Mouse (Mus musculus): ENCODE data around the gene Foxp4. TPM values are rescaled to one million over a fixed set of nuclear protein-coding genes. Genes with fewer than 3 reads are reported as not detected.

The Foxp4 gene
- polyA plus RNA-seq, 1 experiment: 194 TPM

- no peak for DNase-seq
- H3K4me1 ChIP-seq (replicated peaks; ENCODE audit: control insufficient read depth, insufficient read depth, low read length): no peaks in the 10 kb centered on the region; the same call in 1 of the 2 replicates
- H3K4me3 ChIP-seq (ENCODE audit: control insufficient read depth, insufficient read depth, low read length): no peak overlapping the region
- no peaks in the 10 kb centered on the region for H3K27me3 ChIP-seq (ENCODE audit: control insufficient read depth, insufficient read depth, low read length)
- TF ChIP-seq POLR2A (IDR thresholded peaks at IDR 0.05; ENCODE audit: control insufficient read depth, extremely low read depth, insufficient read depth, low read length, poor library complexity): no peak
- no peak for TF ChIP-seq CTCF (IDR thresholded peaks at IDR 0.05; ENCODE audit: borderline replicate concordance, control insufficient read depth, extremely low read depth, insufficient read depth, low read length, poor library complexity)
- no peak overlapping the region for H3K27ac ChIP-seq (ENCODE audit: control insufficient read depth, insufficient read depth, low read length)
- H3K36me3 ChIP-seq (ENCODE audit: control insufficient read depth, insufficient read depth, low read length): no peaks in the 10 kb centered on the region
- 86% methylated on average over 12 of the region's 12 CpGs for WGBS
These were observed 30.8 kb upstream of the Foxp4 start for GRCm38 (mm10) chr17:47955054-47955741.

- no peaks in the 10 kb centered on the region for H3K27me3 ChIP-seq (ENCODE audit: control insufficient read depth, insufficient read depth, low read length)
- TF ChIP-seq POLR2A (IDR thresholded peaks at IDR 0.05; ENCODE audit: control insufficient read depth, extremely low read depth, insufficient read depth, low read length, poor library complexity): no peak
- no peak for TF ChIP-seq CTCF (IDR thresholded peaks at IDR 0.05; ENCODE audit: borderline replicate concordance, control insufficient read depth, extremely low read depth, insufficient read depth, low read length, poor library complexity)
- H3K36me3 ChIP-seq (ENCODE audit: control insufficient read depth, insufficient read depth, low read length): no peaks in the 10 kb centered on the region
- H3K4me3 ChIP-seq (ENCODE audit: control insufficient read depth, insufficient read depth, low read length): no peak overlapping the region
- no peaks in the 10 kb centered on the region; the same call in 1 of the 2 replicates for H3K4me1 ChIP-seq (replicated peaks; ENCODE audit: control insufficient read depth, insufficient read depth, low read length)
- H3K27ac ChIP-seq (ENCODE audit: control insufficient read depth, insufficient read depth, low read length): no peak overlapping the region
- DNase-seq: no peak
- 90% methylated on average over 5 of the region's 5 CpGs for WGBS
These were observed 28.8 kb upstream of the Foxp4 start for GRCm38 (mm10) chr17:47953231-47953630.

DNA sequence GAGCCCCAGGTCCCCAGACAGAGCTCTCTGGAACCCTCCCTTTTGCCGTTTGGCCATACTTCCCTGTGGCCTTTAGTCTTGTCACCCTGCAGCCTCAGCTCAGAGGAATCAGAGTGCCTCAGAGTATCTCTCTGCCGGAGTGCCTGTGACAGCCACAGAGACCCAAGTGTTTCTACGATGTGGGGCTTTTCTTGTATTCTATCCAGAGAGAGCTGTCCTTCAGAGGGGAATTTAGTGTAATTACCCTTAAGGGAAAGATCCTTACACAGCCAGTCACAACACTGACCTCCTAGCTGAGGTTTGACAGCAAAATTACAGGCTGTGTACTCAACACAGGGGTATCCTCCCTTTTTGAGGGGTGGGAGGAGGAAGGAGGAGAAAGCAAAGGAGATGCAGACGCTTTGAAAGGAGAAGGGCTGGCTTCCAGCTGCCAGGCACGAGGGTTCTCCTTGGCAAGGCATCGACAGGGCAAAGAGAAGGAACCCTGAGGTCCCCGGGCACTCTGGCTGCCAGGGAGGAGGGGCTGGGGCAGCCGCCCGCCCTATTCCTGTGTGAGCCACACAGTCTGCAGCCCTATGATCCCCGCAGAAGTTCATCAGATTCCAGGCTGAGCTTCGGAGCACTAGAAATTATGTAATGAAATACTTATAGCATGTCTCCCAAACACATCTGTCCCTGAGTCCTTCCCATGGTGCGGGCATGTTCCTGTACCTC, 28.1 kb upstream of the Foxp4 start:
- no peak for TF ChIP-seq CTCF (IDR thresholded peaks at IDR 0.05; ENCODE audit: borderline replicate concordance, control insufficient read depth, extremely low read depth, insufficient read depth, low read length, poor library complexity)
- TF ChIP-seq POLR2A (IDR thresholded peaks at IDR 0.05; ENCODE audit: control insufficient read depth, extremely low read depth, insufficient read depth, low read length, poor library complexity): no peak
- Histone ChIP-seq H3K4me1 (replicated peaks; ENCODE audit: control insufficient read depth, insufficient read depth, low read length) (no peaks in the 10 kb centered on the region), H3K4me3 (ENCODE audit: control insufficient read depth, insufficient read depth, low read length) (no peak overlapping the region), H3K36me3 (ENCODE audit: control insufficient read depth, insufficient read depth, low read length) (no peaks in the 10 kb centered on the region), H3K27me3 (ENCODE audit: control insufficient read depth, insufficient read depth, low read length) (no peaks in the 10 kb centered on the region), H3K27ac (ENCODE audit: control insufficient read depth, insufficient read depth, low read length) (no peak overlapping the region)
- 44% methylated on average over 12 of the region's 12 CpGs for WGBS
- DNase-seq: no peak

DNA sequence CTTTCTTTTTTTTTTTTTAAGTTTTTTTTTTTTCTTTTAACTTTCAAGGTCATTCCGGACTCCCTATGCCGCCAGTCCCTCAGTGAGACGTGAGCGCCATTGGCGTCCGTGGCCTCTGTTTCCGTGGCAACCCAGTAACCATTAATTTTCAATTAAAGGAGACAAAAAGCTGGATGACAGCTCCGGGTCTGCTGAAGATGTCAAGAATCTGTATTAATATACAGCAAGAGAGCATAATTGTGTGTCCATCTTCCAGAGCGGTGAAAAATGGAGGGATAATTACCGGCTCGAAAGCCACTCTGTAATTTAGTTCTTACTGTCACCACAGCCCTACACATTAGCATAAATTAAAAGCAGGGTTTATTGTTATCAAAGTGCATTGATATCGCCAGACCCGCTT, 27.0 kb upstream of the Foxp4 start:
- no peak for TF ChIP-seq CTCF (IDR thresholded peaks at IDR 0.05; ENCODE audit: borderline replicate concordance, control insufficient read depth, extremely low read depth, insufficient read depth, low read length, poor library complexity)
- TF ChIP-seq POLR2A (IDR thresholded peaks at IDR 0.05; ENCODE audit: control insufficient read depth, extremely low read depth, insufficient read depth, low read length, poor library complexity): no peak
- Histone ChIP-seq H3K27me3 (ENCODE audit: control insufficient read depth, insufficient read depth, low read length) (no peaks in the 10 kb centered on the region), H3K4me3 (ENCODE audit: control insufficient read depth, insufficient read depth, low read length) (no peak overlapping the region), H3K27ac (ENCODE audit: control insufficient read depth, insufficient read depth, low read length) (no peak overlapping the region), H3K4me1 (replicated peaks; ENCODE audit: control insufficient read depth, insufficient read depth, low read length) (0 out of 2 replicates have a peak, but pooled peaks cover 5% of the 10 kb centered on the region), H3K36me3 (ENCODE audit: control insufficient read depth, insufficient read depth, low read length) (no peaks in the 10 kb centered on the region)
- no peak for DNase-seq
- WGBS: 90% methylated on average over 13 of the region's 13 CpGs

- Histone ChIP-seq H3K4me3 (ENCODE audit: control insufficient read depth, insufficient read depth, low read length) (no peak overlapping the region), H3K36me3 (ENCODE audit: control insufficient read depth, insufficient read depth, low read length) (no peaks in the 10 kb centered on the region), H3K27me3 (ENCODE audit: control insufficient read depth, insufficient read depth, low read length) (no peaks in the 10 kb centered on the region), H3K4me1 (replicated peaks; ENCODE audit: control insufficient read depth, insufficient read depth, low read length) (0 out of 2 replicates have a peak, but pooled peaks cover 5% of the 10 kb centered on the region), H3K27ac (ENCODE audit: control insufficient read depth, insufficient read depth, low read length) (no peak overlapping the region)
- TF ChIP-seq CTCF (IDR thresholded peaks at IDR 0.05; ENCODE audit: borderline replicate concordance, control insufficient read depth, extremely low read depth, insufficient read depth, low read length, poor library complexity) (no peak), POLR2A (IDR thresholded peaks at IDR 0.05; ENCODE audit: control insufficient read depth, extremely low read depth, insufficient read depth, low read length, poor library complexity) (no peak)
- no peak for DNase-seq
- WGBS: 96% methylated on average over 5 of the region's 5 CpGs
These were observed 26.4 kb upstream of the Foxp4 start for GRCm38 (mm10) chr17:47950831-47951230.

DNA sequence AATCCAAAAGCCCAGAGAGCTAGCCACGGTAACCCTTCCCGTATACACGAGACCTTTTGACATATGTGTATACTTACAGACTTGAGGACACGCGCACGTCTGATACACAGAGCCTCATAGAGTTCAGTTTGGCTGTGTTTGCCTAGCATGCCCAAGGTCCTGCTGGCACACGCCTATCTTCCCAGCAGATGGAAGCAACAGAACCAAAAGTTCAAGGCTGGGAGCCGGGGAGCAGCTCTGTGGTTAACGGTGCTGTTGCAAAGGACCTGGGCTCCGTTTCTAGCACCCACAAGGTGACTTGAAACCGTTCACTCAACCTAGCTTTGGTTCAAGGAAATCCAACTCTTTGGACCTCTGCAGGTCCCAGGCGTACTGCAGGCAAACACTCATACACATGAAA, 25.0 kb upstream of the Foxp4 start:
- H3K36me3 ChIP-seq (ENCODE audit: control insufficient read depth, insufficient read depth, low read length): no peaks in the 10 kb centered on the region
- H3K27ac ChIP-seq (ENCODE audit: control insufficient read depth, insufficient read depth, low read length): no peak overlapping the region
- 0 out of 2 replicates have a peak, but pooled peaks cover 5% of the 10 kb centered on the region for H3K4me1 ChIP-seq (replicated peaks; ENCODE audit: control insufficient read depth, insufficient read depth, low read length)
- no peak for DNase-seq
- H3K4me3 ChIP-seq (ENCODE audit: control insufficient read depth, insufficient read depth, low read length): no peak overlapping the region
- H3K27me3 ChIP-seq (ENCODE audit: control insufficient read depth, insufficient read depth, low read length): no peaks in the 10 kb centered on the region
- 99% methylated on average over 12 of the region's 12 CpGs for WGBS
- TF ChIP-seq CTCF (IDR thresholded peaks at IDR 0.05; ENCODE audit: borderline replicate concordance, control insufficient read depth, extremely low read depth, insufficient read depth, low read length, poor library complexity) (no peak), POLR2A (IDR thresholded peaks at IDR 0.05; ENCODE audit: control insufficient read depth, extremely low read depth, insufficient read depth, low read length, poor library complexity) (no peak)
